Mouse (Mus musculus): ENCODE measurements at regions not wholly inside any gene's neighbourhood (a gene's known extent, or its start where the extent isn't known, plus 50 kb on each side); places are given as distances from the start of the nearest gene placed in this dataset.
A peak's percentile ranks its signal among the peaks of the same experiment; 100 is the strongest.

GRCm38 (mm10) chr6:106876690-106877089, 76.8 kb upstream of the Crbn start:
- no peaks in the 10 kb centered on the region for H3K79me3 ChIP-seq (ENCODE audit: low read depth)

DNA sequence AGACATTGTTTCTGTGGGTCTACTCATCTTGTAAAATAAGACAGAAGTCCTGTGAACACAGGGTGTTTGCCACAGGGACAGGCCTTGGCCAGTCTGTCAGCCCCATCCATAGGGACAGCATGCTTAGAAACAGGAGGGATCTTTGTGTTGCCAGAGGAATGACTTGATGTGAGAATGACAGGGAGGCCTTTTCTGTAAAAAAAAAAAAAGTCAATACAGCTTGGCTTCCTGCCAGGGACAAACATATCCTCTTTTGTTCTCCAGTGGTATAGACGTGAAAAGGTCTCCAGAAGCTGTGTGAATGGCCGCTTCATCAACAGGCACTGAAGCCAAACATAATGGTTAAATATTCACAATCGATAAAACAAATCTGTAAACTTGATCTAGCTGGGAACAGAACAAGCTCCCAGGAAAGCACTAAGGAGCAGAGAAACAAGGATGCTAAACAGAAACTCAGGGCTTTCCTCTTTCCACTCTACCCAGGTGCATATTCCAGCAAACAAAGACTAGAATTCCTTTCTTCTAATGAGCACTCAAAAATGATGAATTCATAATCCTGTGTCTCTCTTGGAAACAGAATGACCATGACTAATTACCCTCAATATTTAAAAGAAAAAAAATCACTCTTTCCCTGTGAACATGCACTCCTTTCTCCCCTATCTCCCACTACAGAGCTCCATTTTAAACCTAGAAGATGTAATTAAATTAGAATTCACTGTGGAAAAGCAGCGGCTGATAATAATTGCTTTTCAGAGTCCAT, 92.2 kb upstream of the Crbn start:
- TF ChIP-seq MYOG (IDR thresholded peaks at IDR 0.05; ENCODE audit: control insufficient read depth, extremely low read depth, insufficient read length) (no peak), CTCF (IDR thresholded peaks at IDR 0.05; ENCODE audit: control insufficient read depth, insufficient read depth, insufficient read length) (no peak), MYOD1 (IDR thresholded peaks at IDR 0.05; ENCODE audit: control insufficient read depth, insufficient read length, low read depth) (no peak), FOSL1 (IDR thresholded peaks at IDR 0.05; ENCODE audit: insufficient read depth, low read length, poor library complexity, severe bottlenecking) (no peak), CEBPB (IDR thresholded peaks at IDR 0.05; ENCODE audit: low read depth) (no peak), USF1 (IDR thresholded peaks at IDR 0.05; ENCODE audit: low read depth) (no peak), MAX (IDR thresholded peaks at IDR 0.05) (no peak)
- Histone ChIP-seq H3K79me3 (ENCODE audit: low read depth) (no peaks in the 10 kb centered on the region), H3K4me3 (ENCODE audit: insufficient read depth, poor library complexity, severe bottlenecking) (no peak overlapping the region), H3K79me2 (ENCODE audit: control insufficient read depth, insufficient read depth) (no peaks in the 10 kb centered on the region), H3ac (ENCODE audit: control insufficient read depth, insufficient read length, low read depth) (no peak overlapping the region), H3K36me3 (ENCODE audit: control insufficient read depth, insufficient read depth) (no peaks in the 10 kb centered on the region), H3K27me3 (ENCODE audit: control insufficient read depth, insufficient read depth, insufficient read length) (no peaks in the 10 kb centered on the region)

More at GRCm38 (mm10) chr6:106876690-106877089, 76.8 kb upstream of the Crbn start:
- H3K27me3 ChIP-seq (ENCODE audit: control insufficient read depth, insufficient read depth, insufficient read length): no peaks in the 10 kb centered on the region
- no peak overlapping the region for H3K4me3 ChIP-seq (ENCODE audit: insufficient read depth, poor library complexity, severe bottlenecking)
- TF ChIP-seq MYOD1 (IDR thresholded peaks at IDR 0.05; ENCODE audit: control insufficient read depth, insufficient read length, low read depth) (no peak), CEBPB (IDR thresholded peaks at IDR 0.05; ENCODE audit: low read depth) (no peak), MAX (IDR thresholded peaks at IDR 0.05) (no peak), CTCF (IDR thresholded peaks at IDR 0.05; ENCODE audit: control insufficient read depth, insufficient read depth, insufficient read length) (no peak), USF1 (IDR thresholded peaks at IDR 0.05; ENCODE audit: low read depth) (no peak), MYOG (IDR thresholded peaks at IDR 0.05; ENCODE audit: control insufficient read depth, extremely low read depth, insufficient read length) (no peak), FOSL1 (IDR thresholded peaks at IDR 0.05; ENCODE audit: insufficient read depth, low read length, poor library complexity, severe bottlenecking) (peak; percentile 73)
- H3K79me2 ChIP-seq (ENCODE audit: control insufficient read depth, insufficient read depth): no peaks in the 10 kb centered on the region
- H3K36me3 ChIP-seq (ENCODE audit: control insufficient read depth, insufficient read depth): no peaks in the 10 kb centered on the region
- H3ac ChIP-seq (ENCODE audit: control insufficient read depth, insufficient read length, low read depth): no peak overlapping the region

GRCm38 (mm10) chr6:106892639-106892934, 92.7 kb upstream of the Crbn start:
- no peaks in the 10 kb centered on the region for H3K36me3 ChIP-seq (ENCODE audit: control insufficient read depth, insufficient read depth)
- no peaks in the 10 kb centered on the region for H3K79me2 ChIP-seq (ENCODE audit: control insufficient read depth, insufficient read depth)
- TF ChIP-seq MYOD1 (IDR thresholded peaks at IDR 0.05; ENCODE audit: control insufficient read depth, insufficient read length, low read depth) (no peak), MYOG (IDR thresholded peaks at IDR 0.05; ENCODE audit: control insufficient read depth, extremely low read depth, insufficient read length) (no peak), CTCF (IDR thresholded peaks at IDR 0.05; ENCODE audit: control insufficient read depth, insufficient read depth, insufficient read length) (no peak), MAX (IDR thresholded peaks at IDR 0.05) (no peak), USF1 (IDR thresholded peaks at IDR 0.05; ENCODE audit: low read depth) (no peak), FOSL1 (IDR thresholded peaks at IDR 0.05; ENCODE audit: insufficient read depth, low read length, poor library complexity, severe bottlenecking) (no peak), CEBPB (IDR thresholded peaks at IDR 0.05; ENCODE audit: low read depth) (no peak)

GRCm38 (mm10) chr6:106903953-106904683, 104.2 kb upstream of the Crbn start:
- Histone ChIP-seq H3K79me2 (ENCODE audit: control insufficient read depth, insufficient read depth) (no peaks in the 10 kb centered on the region), H3K4me3 (ENCODE audit: insufficient read depth, poor library complexity, severe bottlenecking) (no peak overlapping the region), H3K79me3 (ENCODE audit: low read depth) (no peaks in the 10 kb centered on the region), H3K36me3 (ENCODE audit: control insufficient read depth, insufficient read depth) (no peaks in the 10 kb centered on the region), H3K27me3 (ENCODE audit: control insufficient read depth, insufficient read depth, insufficient read length) (no peaks in the 10 kb centered on the region), H3ac (ENCODE audit: control insufficient read depth, insufficient read length, low read depth) (no peak overlapping the region)
- TF ChIP-seq CTCF (IDR thresholded peaks at IDR 0.05; ENCODE audit: control insufficient read depth, insufficient read depth, insufficient read length): no peak
- TF ChIP-seq MAX (IDR thresholded peaks at IDR 0.05): no peak
- no peak for TF ChIP-seq FOSL1 (IDR thresholded peaks at IDR 0.05; ENCODE audit: insufficient read depth, low read length, poor library complexity, severe bottlenecking)
- no peak for TF ChIP-seq MYOD1 (IDR thresholded peaks at IDR 0.05; ENCODE audit: control insufficient read depth, insufficient read length, low read depth)
- no peak for TF ChIP-seq MYOG (IDR thresholded peaks at IDR 0.05; ENCODE audit: control insufficient read depth, extremely low read depth, insufficient read length)
- no peak for TF ChIP-seq CEBPB (IDR thresholded peaks at IDR 0.05; ENCODE audit: low read depth)
- TF ChIP-seq USF1 (IDR thresholded peaks at IDR 0.05; ENCODE audit: low read depth): no peak

More at GRCm38 (mm10) chr6:106892639-106892934, 92.7 kb upstream of the Crbn start:
- no peaks in the 10 kb centered on the region for H3K27me3 ChIP-seq (ENCODE audit: control insufficient read depth, insufficient read depth, insufficient read length)
- H3K4me3 ChIP-seq (ENCODE audit: insufficient read depth, poor library complexity, severe bottlenecking): no peak overlapping the region
- no peak overlapping the region for H3ac ChIP-seq (ENCODE audit: control insufficient read depth, insufficient read length, low read depth)
- no peaks in the 10 kb centered on the region for H3K79me3 ChIP-seq (ENCODE audit: low read depth)

DNA sequence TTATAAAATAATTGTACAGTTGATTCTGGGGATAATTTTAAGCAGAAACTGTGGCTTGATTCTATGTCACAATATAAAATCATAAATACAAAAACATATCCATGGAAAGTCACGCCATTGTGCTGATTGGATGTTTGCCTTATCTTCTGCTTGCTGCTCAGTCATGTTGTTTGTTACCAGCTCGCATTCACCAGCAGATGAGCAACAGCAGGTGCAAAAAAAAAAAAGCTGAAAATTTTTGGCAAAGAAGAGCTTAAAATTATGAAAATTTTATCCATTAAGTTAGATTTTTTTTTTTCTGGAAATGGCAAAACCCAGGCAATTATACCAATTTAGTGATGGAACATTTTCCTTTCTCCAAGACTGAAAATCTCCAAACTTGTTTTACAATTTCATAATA, 115.2 kb upstream of the Crbn start:
- Histone ChIP-seq H3K27me3 (ENCODE audit: control insufficient read depth, insufficient read depth, insufficient read length) (no peaks in the 10 kb centered on the region), H3K4me3 (ENCODE audit: insufficient read depth, poor library complexity, severe bottlenecking) (no peak overlapping the region), H3K36me3 (ENCODE audit: control insufficient read depth, insufficient read depth) (no peaks in the 10 kb centered on the region), H3K79me2 (ENCODE audit: control insufficient read depth, insufficient read depth) (no peaks in the 10 kb centered on the region), H3ac (ENCODE audit: control insufficient read depth, insufficient read length, low read depth) (no peak overlapping the region), H3K79me3 (ENCODE audit: low read depth) (no peaks in the 10 kb centered on the region)
- TF ChIP-seq MAX (IDR thresholded peaks at IDR 0.05) (no peak), MYOG (IDR thresholded peaks at IDR 0.05; ENCODE audit: control insufficient read depth, extremely low read depth, insufficient read length) (no peak), CEBPB (IDR thresholded peaks at IDR 0.05; ENCODE audit: low read depth) (no peak), CTCF (IDR thresholded peaks at IDR 0.05; ENCODE audit: control insufficient read depth, insufficient read depth, insufficient read length) (no peak), USF1 (IDR thresholded peaks at IDR 0.05; ENCODE audit: low read depth) (no peak), FOSL1 (IDR thresholded peaks at IDR 0.05; ENCODE audit: insufficient read depth, low read length, poor library complexity, severe bottlenecking) (no peak), MYOD1 (IDR thresholded peaks at IDR 0.05; ENCODE audit: control insufficient read depth, insufficient read length, low read depth) (no peak)

All from C2C12 (cell line).